Mouse (Mus musculus) myocyte (in vitro differentiated cells): ENCODE data around the gene Camk2d.

Source experiments
- CEBPB ChIP-seq: IDR thresholded peaks from 2 replicates; pipeline ENCODE4 v1.6.1; 2011; ENCODE audit warnings: mild to moderate bottlenecking, moderate library complexity; ENCODE audit not compliant: poor library complexity, insufficient read depth, severe bottlenecking
- MYOD1 ChIP-seq, 3 experiments: IDR thresholded peaks; one replicate each; pipeline ENCODE4 v1.6.1; 2011; ENCODE audit warnings: control low read depth in 2 of 3, low read depth in 2 of 3, mild to moderate bottlenecking in 2 of 3, moderate library complexity in 1 of 3; ENCODE audit not compliant: insufficient read length in 2 of 3, control insufficient read depth in 1 of 3
- POLR2A ChIP-seq: IDR thresholded peaks from one replicate; pipeline ENCODE4 v1.6.1; 2011; ENCODE audit warnings: low read depth, mild to moderate bottlenecking, control low read depth, moderate library complexity; ENCODE audit not compliant: insufficient read length
- REST ChIP-seq: IDR thresholded peaks from one replicate; pipeline ENCODE4 v1.6.1; 2011; ENCODE audit warnings: mild to moderate bottlenecking, control low read depth, moderate library complexity; ENCODE audit not compliant: insufficient read depth, insufficient read length
- TCF12 ChIP-seq: IDR thresholded peaks from one replicate; pipeline ENCODE4 v1.6.1; 2011; ENCODE audit warnings: mild to moderate bottlenecking, control low read depth; ENCODE audit not compliant: poor library complexity, insufficient read depth, severe bottlenecking
- USF1 ChIP-seq: IDR thresholded peaks from one replicate; pipeline ENCODE4 v1.6.1; 2011; ENCODE audit warnings: low read depth, mild to moderate bottlenecking, control low read depth, moderate library complexity

DNA sequence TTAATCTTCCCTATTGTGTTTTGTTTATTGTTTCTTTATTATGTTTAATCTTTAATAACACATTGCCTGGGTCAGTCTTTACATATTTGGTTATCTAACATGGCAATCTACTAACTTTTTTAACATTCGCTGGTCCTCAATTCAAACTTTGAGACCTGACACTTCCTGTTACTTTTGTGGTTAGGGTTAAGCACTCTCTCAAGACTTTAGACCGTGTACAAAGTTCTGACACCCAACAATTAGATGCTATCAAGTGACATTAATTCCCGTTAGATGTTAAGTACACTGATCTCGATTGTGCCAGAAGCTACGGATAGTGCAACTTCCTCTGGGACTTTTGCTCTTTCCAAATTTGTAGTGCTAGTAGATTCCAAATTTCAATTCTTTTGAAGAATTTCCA lies 23.2 kb upstream of the Camk2d start:
- TF ChIP-seq USF1 = no peak
- TF ChIP-seq MYOD1 (IDR thresholded peaks at IDR 0.05; ENCODE audit: control insufficient read depth in 1 of 3, insufficient read length in 2 of 3, low read depth in 2 of 3) = no peak
- no peak for TF ChIP-seq POLR2A
- TF ChIP-seq CEBPB = no peak
- no peak for TF ChIP-seq TCF12
- no peak for TF ChIP-seq REST
